Mouse (Mus musculus) ES-E14 (cell line): ENCODE results near the gene Rreb1. TPM values are rescaled to one million over a fixed set of nuclear protein-coding genes. Genes with fewer than 3 reads are reported as not detected.

ENCODE experiments used
- DNase-seq: peaks from one replicate; pipeline ENCODE4 v3.0.0-alpha.2; 2013; ENCODE audit warnings: low read depth, low spot score
- H3K27ac ChIP-seq: 2 replicates; pipeline ENCODE4 v1.5.1; 2012; ENCODE audit warnings: low read depth, mild to moderate bottlenecking, low read length, moderate library complexity, mixed read lengths; ENCODE audit not compliant: poor library complexity, insufficient read depth, severe bottlenecking
- H3K36me3 ChIP-seq: 2 replicates; pipeline ENCODE4 v1.6.1; 2012; ENCODE audit warnings: mild to moderate bottlenecking, low read length, moderate library complexity, mixed read lengths; ENCODE audit not compliant: control insufficient read depth, poor library complexity, insufficient read depth, severe bottlenecking
- H3K4me1 ChIP-seq, 2 experiments: fragments of 150-350 bp in 1 of 2; sonication (generic) in 1 of 2; 2 replicates each; pipeline ENCODE4 v1.6.1; 2012; ENCODE audit warnings: low read length in 2 of 2, mild to moderate bottlenecking in 1 of 2, mixed read lengths in 1 of 2; ENCODE audit not compliant: control insufficient read depth in 2 of 2, insufficient read depth in 2 of 2, poor library complexity in 1 of 2
- H3K4me3 ChIP-seq, 2 experiments: fragments of 150-350 bp in 1 of 2; sonication (generic) in 1 of 2; 2 replicates each; pipeline ENCODE4 v1.5.1; 2012; ENCODE audit warnings: low read length in 2 of 2, low read depth in 1 of 2, mild to moderate bottlenecking in 1 of 2, mixed read lengths in 1 of 2; ENCODE audit not compliant: insufficient read depth in 1 of 2, poor library complexity in 1 of 2, severe bottlenecking in 1 of 2
- H3K9ac ChIP-seq: 2 replicates; pipeline ENCODE4 v1.6.1; 2012; ENCODE audit warnings: low read depth, mild to moderate bottlenecking, low read length, mixed read lengths; ENCODE audit not compliant: poor library complexity, insufficient read depth, severe bottlenecking
- H3K9me3 ChIP-seq: fragments of 150-350 bp; sonication (generic); 2 replicates; pipeline ENCODE4 v1.6.1; 2012; ENCODE audit warnings: low read depth, mild to moderate bottlenecking, low read length; ENCODE audit not compliant: control insufficient read depth, insufficient read depth
- CHD2 ChIP-seq: IDR thresholded peaks from 2 replicates; pipeline ENCODE4 v1.6.1; 2014; ENCODE audit warnings: mild to moderate bottlenecking, low read depth, low read length, inconsistent platforms
- HCFC1 ChIP-seq: IDR thresholded peaks from 2 replicates; pipeline ENCODE4 v1.6.1; 2012; ENCODE audit warnings: low read length, inconsistent platforms, borderline replicate concordance; ENCODE audit not compliant: insufficient read depth
- MAFK ChIP-seq: IDR thresholded peaks from 2 replicates; pipeline ENCODE4 v1.6.1; 2014; ENCODE audit warnings: mild to moderate bottlenecking, low read depth, low read length, inconsistent platforms; ENCODE audit not compliant: insufficient read depth
- ZC3H11A ChIP-seq: IDR thresholded peaks from 2 replicates; pipeline ENCODE4 v1.6.1; 2012; ENCODE audit warnings: low read depth, mild to moderate bottlenecking, inconsistent platforms, low read length, borderline replicate concordance
- ZNF384 ChIP-seq: IDR thresholded peaks from 2 replicates; pipeline ENCODE4 v1.6.1; 2012; ENCODE audit warnings: low read depth, low read length, inconsistent platforms
- in situ Hi-C, 2 experiments: fragments of 600-800 bp; cut with MboI; formaldehyde crosslinking; loops; one replicate each; pipeline ENCODE4 v1.15.1; 2025; ENCODE audit warnings: low sequenced_read_pairs in 2 of 2, inconsistent platforms in 1 of 2; ENCODE audit not compliant: unreplicated experiment in 2 of 2
- total RNA-seq: library from RNA; depleted of rRNA; stranded (reverse); fragments of 300-350 nt; gene quantifications from 2 replicates; pipeline ENCODE4 v1.2.3, GENCODE M21; 2012

Gene Rreb1
- total RNA-seq, 1 experiment: 14.7 TPM

DNA sequence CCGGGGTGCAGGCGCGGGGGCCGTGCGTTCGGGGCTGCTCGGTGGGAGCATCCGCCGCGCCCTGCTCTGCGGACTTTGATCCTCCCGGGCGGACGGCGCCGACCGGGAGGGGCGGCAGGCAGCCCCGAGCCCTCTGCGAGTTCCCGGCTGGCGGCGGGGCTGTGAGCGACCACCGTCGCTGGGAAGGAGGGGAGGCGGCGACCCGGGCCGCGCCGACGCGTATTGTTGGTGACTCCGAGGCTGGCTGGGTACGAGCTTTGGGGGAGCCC is 48.7 kb downstream of the Rreb1 start:
- Histone ChIP-seq H3K36me3 (no peaks in the 10 kb centered on the region), H3K9me3 (no peaks in the 10 kb centered on the region), H3K9ac (peak overlapping the region; percentile 72), H3K27ac (no peak overlapping the region), H3K4me1 (peaks cover 2 to 17% of the 10 kb centered on the region in 2 experiments; a peak in 3 of 4 replicates), H3K4me3 (peak overlapping the region; percentile 93 to 97)
- no peak for DNase-seq
- no peak for TF ChIP-seq CHD2
- in situ Hi-C loops: loop anchor here in 1 of 2 experiments (10.0 kb wide), 1 partner anchor 62 kb away; no protein-coding TSS in a partner anchor

DNA sequence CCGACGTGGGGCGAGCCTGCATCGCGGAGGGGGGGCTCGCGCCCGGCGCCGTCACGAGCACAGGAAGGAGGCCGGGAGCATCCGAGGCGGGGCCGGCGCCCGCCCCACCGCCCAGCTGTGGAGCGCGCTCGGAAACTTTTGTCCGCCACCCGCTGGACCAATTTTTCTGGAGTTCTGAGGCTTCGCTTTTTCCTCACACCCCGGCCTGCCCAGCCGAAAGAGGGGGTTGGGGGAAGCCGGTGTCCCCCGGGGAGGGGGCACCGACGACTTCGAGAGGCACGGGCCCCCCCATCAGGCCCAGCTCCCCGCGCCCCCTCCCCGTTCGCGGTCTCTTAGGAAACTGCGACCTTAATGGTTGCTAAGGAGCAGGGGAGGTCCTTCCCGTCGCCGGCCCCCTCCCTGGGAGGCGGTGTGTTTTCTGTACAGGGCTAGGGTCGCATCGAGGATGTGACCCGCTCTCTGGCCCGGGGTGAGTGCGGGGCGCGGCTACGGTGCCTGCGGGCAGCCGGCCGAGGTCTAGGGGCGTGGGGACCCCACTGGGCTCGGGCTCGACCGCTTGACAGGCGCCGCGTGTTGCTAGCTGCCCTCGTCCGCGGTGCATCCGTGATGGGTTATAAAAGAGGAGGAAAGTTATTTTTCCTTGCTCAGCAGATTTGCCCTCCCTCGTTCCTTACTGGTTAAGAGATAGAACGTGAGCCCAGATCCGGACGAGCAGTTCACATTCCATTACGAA is 49.2 kb downstream of the Rreb1 start:
- no peak for DNase-seq
- Histone ChIP-seq H3K9me3 (no peaks in the 10 kb centered on the region), H3K4me3 (peak overlapping the region; percentile 93 to 97), H3K9ac (peak overlapping the region; percentile 72), H3K4me1 (peaks cover 2 to 22% of the 10 kb centered on the region in 2 experiments; a peak in 3 of 4 replicates), H3K36me3 (no peaks in the 10 kb centered on the region), H3K27ac (no peak overlapping the region)
- in situ Hi-C loops: loop anchor here in 1 of 2 experiments (10.0 kb wide), 1 partner anchor 63 kb away; no protein-coding TSS in a partner anchor
- no peak for TF ChIP-seq CHD2
- peak; percentile 93 for TF ChIP-seq MAFK
- no peak for TF ChIP-seq ZNF384

DNA sequence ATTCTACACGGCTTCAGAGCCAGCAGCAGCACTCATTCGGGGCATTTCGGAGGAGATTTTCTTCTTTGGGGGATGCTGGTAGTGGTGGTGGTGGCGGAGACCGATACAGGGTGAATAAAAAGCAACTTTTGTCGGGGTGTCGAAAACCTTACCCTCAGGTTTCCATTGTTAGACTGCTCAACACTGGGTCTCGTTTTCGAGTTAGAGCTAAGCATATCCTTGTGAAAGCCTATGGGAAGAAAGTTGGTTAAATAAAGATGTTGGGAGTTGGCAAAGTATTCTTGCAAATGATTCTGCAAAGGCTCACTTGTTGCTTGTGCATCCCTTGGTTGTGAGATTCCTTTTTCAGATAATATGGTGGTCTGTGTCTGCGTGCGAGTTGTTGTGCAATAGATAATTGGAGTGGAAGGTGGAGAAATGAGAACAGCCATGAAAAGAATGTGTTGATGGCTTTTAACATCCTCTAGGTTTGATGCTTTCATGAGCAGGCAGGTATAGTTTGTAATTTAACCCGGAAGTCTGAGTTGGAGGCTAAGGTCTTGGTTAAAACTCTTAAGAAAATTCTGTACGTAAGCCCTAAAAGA is 49.9 kb downstream of the Rreb1 start:
- DNase-seq: no peak
- no peaks in the 10 kb centered on the region for H3K9me3 ChIP-seq
- H3K27ac ChIP-seq: no peak overlapping the region
- in situ Hi-C loops: loop anchor here in 1 of 2 experiments (10.0 kb wide), 1 partner anchor 63 kb away; no protein-coding TSS in a partner anchor
- H3K9ac ChIP-seq: 0 out of 2 replicates have a peak overlapping the region, but pooled peaks have one; percentile 72
- H3K36me3 ChIP-seq: no peaks in the 10 kb centered on the region
- peak overlapping the region; percentile 93 to 97 for H3K4me3 ChIP-seq
- peaks cover 2 to 26% of the 10 kb centered on the region in 2 experiments; a peak in 3 of 4 replicates for H3K4me1 ChIP-seq
- TF ChIP-seq ZC3H11A: no peak
- no peak for TF ChIP-seq HCFC1

GRCm38 (mm10) chr13:37828928-37829327 is 50.7 kb downstream of the Rreb1 start:
- in situ Hi-C loops: loop anchor here in 1 of 2 experiments (10.0 kb wide), 1 partner anchor 64 kb away; no protein-coding TSS in a partner anchor
- TF ChIP-seq ZC3H11A: no peak
- TF ChIP-seq MAFK: peak; percentile 54; the same call in 1 of the 2 replicates
- TF ChIP-seq ZNF384: no peak
- TF ChIP-seq HCFC1: no peak
- no peak for TF ChIP-seq CHD2
- Histone ChIP-seq H3K4me1 (peaks cover 2 to 33% of the 10 kb centered on the region in 2 experiments; a peak in 3 of 4 replicates), H3K9me3 (no peaks in the 10 kb centered on the region), H3K9ac (no peak overlapping the region), H3K27ac (no peak overlapping the region), H3K4me3 (no peak overlapping the region), H3K36me3 (no peaks in the 10 kb centered on the region)
- DNase-seq: no peak

GRCm38 (mm10) chr13:37830256-37830655 is 52.1 kb downstream of the Rreb1 start:
- H3K9me3 ChIP-seq: no peaks in the 10 kb centered on the region
- in situ Hi-C loops: no loop called here
- TF ChIP-seq ZNF384 (no peak), MAFK (no peak), ZC3H11A (no peak), CHD2 (no peak), HCFC1 (no peak)
- H3K4me1 ChIP-seq: peaks cover 2 to 30% of the 10 kb centered on the region in 2 experiments; a peak in 3 of 4 replicates
- no peak overlapping the region for H3K27ac ChIP-seq
- H3K4me3 ChIP-seq: no peak overlapping the region
- no peak for DNase-seq
- no peak overlapping the region for H3K9ac ChIP-seq
- no peaks in the 10 kb centered on the region for H3K36me3 ChIP-seq
